Mouse (Mus musculus): ENCODE measurements around the gene Zkscan6. TPM values are rescaled to one million over a fixed set of nuclear protein-coding genes. Genes with fewer than 3 reads are reported as not detected.

Gene Zkscan6
- polyA plus RNA-seq, 1 experiment from 2014 or later: 5.5 TPM

Other genes starting within 250 kb of the Zkscan6 start
- 32.1 and 33.3 TPM in 2 replicates for gene Map2k4, start 18.9 kb upstream of the Zkscan6 start, polyA plus RNA-seq (2015; fragmentation: Nextera tagmentation; extraction: Ambion mirVana)